Mouse (Mus musculus) right cerebral cortex, postnatal 14 days (tissue): ENCODE measurements around the gene Gm20696.

Experiments
- DNase-seq: peaks from one replicate; pipeline ENCODE4 v3.0.0; 2022

The Gm20696 gene

GRCm38 (mm10) chr6:99470906-99471305 is 195.7 kb downstream of the Gm20696 start:
- DNase-seq = no peak

GRCm38 (mm10) chr6:99469134-99469834 is 197.3 kb downstream of the Gm20696 start:
- DNase-seq = no peak

GRCm38 (mm10) chr6:99467831-99468230 is 198.8 kb downstream of the Gm20696 start:
- no peak for DNase-seq

GRCm38 (mm10) chr6:99467109-99467508 is 199.5 kb downstream of the Gm20696 start:
- DNase-seq = no peak

GRCm38 (mm10) chr6:99466354-99466753 is 200.2 kb downstream of the Gm20696 start:
- no peak for DNase-seq

GRCm38 (mm10) chr6:99464449-99464848 is 202.1 kb downstream of the Gm20696 start:
- DNase-seq = no peak

GRCm38 (mm10) chr6:99463906-99464305 is 202.7 kb downstream of the Gm20696 start:
- no peak for DNase-seq

- no peak for DNase-seq
Measured at GRCm38 (mm10) chr6:99458775-99459174, 207.8 kb downstream of the Gm20696 start.

GRCm38 (mm10) chr6:99453763-99454520 is 212.7 kb downstream of the Gm20696 start:
- no peak for DNase-seq

- no peak for DNase-seq
Measured at GRCm38 (mm10) chr6:99452638-99453185, 213.9 kb downstream of the Gm20696 start.

- DNase-seq = no peak
Measured at GRCm38 (mm10) chr6:99451479-99451878, 215.1 kb downstream of the Gm20696 start.

- no peak for DNase-seq
Measured at GRCm38 (mm10) chr6:99447447-99447846, 219.2 kb downstream of the Gm20696 start.

- no peak for DNase-seq
Measured at GRCm38 (mm10) chr6:99446801-99447415, 219.7 kb downstream of the Gm20696 start.

GRCm38 (mm10) chr6:99443460-99443859 is 223.1 kb downstream of the Gm20696 start:
- no peak for DNase-seq

GRCm38 (mm10) chr6:99441100-99441499 is 225.5 kb downstream of the Gm20696 start:
- DNase-seq = no peak

GRCm38 (mm10) chr6:99440606-99441005 is 226.0 kb downstream of the Gm20696 start:
- DNase-seq = no peak

GRCm38 (mm10) chr6:99439878-99440361 is 226.7 kb downstream of the Gm20696 start:
- no peak for DNase-seq

GRCm38 (mm10) chr6:99439214-99439877 is 227.3 kb downstream of the Gm20696 start:
- DNase-seq = no peak

GRCm38 (mm10) chr6:99436371-99436770 is 230.2 kb downstream of the Gm20696 start:
- no peak for DNase-seq

GRCm38 (mm10) chr6:99435140-99435539 is 231.5 kb downstream of the Gm20696 start:
- no peak for DNase-seq

- DNase-seq = no peak
Measured at GRCm38 (mm10) chr6:99433006-99433405, 233.6 kb downstream of the Gm20696 start.

GRCm38 (mm10) chr6:99431941-99432340 is 234.7 kb downstream of the Gm20696 start:
- no peak for DNase-seq

GRCm38 (mm10) chr6:99430560-99430959 is 236.0 kb downstream of the Gm20696 start:
- no peak for DNase-seq
